Mouse (Mus musculus) bone marrow, adult 2 months (tissue): ENCODE measurements at regions not wholly inside any gene's neighbourhood (a gene's known extent, or its start where the extent isn't known, plus 50 kb on each side); places are given as distances from the start of the nearest gene placed in this dataset.

Source experiments
- H3K27ac ChIP-seq: fragments of 200-500 bp; 2 replicates; pipeline ENCODE4 v1.5.1; 2012; ENCODE audit warnings: low read depth, mild to moderate bottlenecking, control low read depth, inconsistent platforms, low read length; ENCODE audit not compliant: control insufficient read depth, poor library complexity, insufficient read depth
- H3K4me1 ChIP-seq: fragments of 200-500 bp; 2 replicates; pipeline ENCODE4 v1.6.1; 2011; ENCODE audit warnings: low read length; ENCODE audit not compliant: control insufficient read depth, insufficient read depth
- H3K4me3 ChIP-seq: fragments of 200-500 bp; replicated peaks from 2 replicates; pipeline ENCODE3; 2011; ENCODE audit warnings: mild to moderate bottlenecking, low read depth, low read length, control low read depth; ENCODE audit not compliant: control insufficient read depth
- CTCF ChIP-seq: fragments of 200-500 bp; IDR thresholded peaks from 2 replicates; pipeline ENCODE4 v1.5.1; 2011; ENCODE audit warnings: low read length, control low read depth; ENCODE audit not compliant: control insufficient read depth, insufficient read depth
- POLR2A ChIP-seq: fragments of 200-500 bp; IDR thresholded peaks from 2 replicates; pipeline ENCODE4 v1.6.1; 2011; ENCODE audit warnings: low read depth, mild to moderate bottlenecking, control low read depth, low read length, borderline replicate concordance; ENCODE audit not compliant: control insufficient read depth
- WGBS: fragments of 180-500 bp; shearing (Covaris S2); methylation state at CpG from one replicate; pipeline ENCODE4 v1.1.7; 2018; 5-methylcytosine and 5-hydroxymethylcytosine counted together

GRCm38 (mm10) chr10:61034056-61034455, 55.1 kb upstream of the Pcbd1 start:
- 47% methylated on average over 6 of the region's 6 CpGs for WGBS

DNA sequence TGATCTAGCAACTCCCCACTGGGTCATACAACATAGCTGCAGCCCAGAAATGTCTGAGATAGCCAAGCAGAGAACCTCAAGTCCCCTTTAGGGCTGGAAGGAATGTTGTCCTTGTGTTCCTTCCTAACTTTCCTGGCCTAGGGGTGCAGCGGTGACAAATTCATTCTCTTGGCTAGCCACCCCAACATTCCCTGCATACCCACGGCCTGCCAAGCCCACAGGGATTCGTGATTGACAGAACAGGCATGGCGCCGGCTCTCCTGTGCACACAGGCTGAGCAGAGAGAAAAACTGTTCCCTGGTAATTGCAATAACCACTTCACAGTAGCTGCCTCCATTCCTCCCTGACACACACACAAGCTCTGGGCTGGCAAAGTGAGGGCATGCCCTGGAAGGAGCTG, 60.5 kb upstream of the Pcbd1 start:
- Histone ChIP-seq H3K4me1 (no peaks in the 10 kb centered on the region), H3K27ac (no peak overlapping the region), H3K4me3 (no peak overlapping the region)
- no peak for TF ChIP-seq POLR2A
- no peak for TF ChIP-seq CTCF
- WGBS = 71% methylated on average over 5 of the region's 5 CpGs

More at GRCm38 (mm10) chr10:61034056-61034455, 55.1 kb upstream of the Pcbd1 start:
- no peak overlapping the region for H3K4me3 ChIP-seq
- no peak overlapping the region for H3K27ac ChIP-seq
- no peak for TF ChIP-seq POLR2A
- TF ChIP-seq CTCF = no peak
- H3K4me1 ChIP-seq = no peaks in the 10 kb centered on the region

- H3K4me1 ChIP-seq = no peaks in the 10 kb centered on the region
- no peak overlapping the region for H3K4me3 ChIP-seq
- H3K27ac ChIP-seq = no peak overlapping the region
- 41% methylated on average over 6 of the region's 6 CpGs for WGBS
- TF ChIP-seq POLR2A = no peak
- no peak for TF ChIP-seq CTCF
Observed at GRCm38 (mm10) chr10:61027215-61027614, 61.9 kb upstream of the Pcbd1 start.

DNA sequence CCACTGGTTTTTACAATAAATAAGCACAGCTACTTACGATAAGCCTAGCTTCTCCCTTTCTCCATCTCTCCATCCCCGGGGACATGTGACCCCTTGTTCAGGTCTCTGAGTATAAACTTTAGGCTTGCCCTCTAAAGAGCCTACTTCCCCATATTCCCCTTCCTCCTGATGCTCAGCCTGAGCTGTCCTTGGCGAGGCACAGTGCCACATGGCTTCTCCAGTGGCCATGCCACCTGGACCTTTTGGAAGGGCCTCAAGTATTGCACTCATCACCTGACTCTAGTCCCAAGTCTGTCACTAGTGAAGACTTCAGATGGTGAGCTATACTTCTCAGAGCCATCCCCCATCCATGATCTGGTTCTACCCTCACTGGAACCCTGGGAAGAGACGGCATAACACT, 64.1 kb upstream of the Pcbd1 start:
- H3K27ac ChIP-seq = no peak overlapping the region
- TF ChIP-seq POLR2A (no peak), CTCF (no peak)
- WGBS = 57% methylated on average over 4 of the region's 4 CpGs
- no peaks in the 10 kb centered on the region for H3K4me1 ChIP-seq
- no peak overlapping the region for H3K4me3 ChIP-seq

DNA sequence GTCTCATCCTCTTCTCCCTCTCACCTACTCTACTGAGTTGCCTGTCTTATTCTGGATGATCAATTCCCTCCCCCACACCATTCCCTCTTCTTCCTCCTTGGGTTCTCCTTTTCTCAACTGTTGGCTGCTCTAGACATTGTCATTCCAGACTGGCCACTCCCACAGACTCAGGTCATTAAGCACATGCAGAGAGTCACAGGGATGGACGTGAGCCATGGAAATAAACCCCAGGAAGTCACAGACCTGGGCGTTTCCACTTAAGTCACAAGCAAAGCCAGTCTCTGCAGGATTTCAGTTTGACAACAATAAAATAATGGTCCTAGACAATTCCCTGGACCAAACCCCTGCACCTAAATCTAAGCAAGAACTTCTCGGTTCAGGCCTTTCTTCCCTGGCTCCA, 65.0 kb upstream of the Pcbd1 start:
- no peak overlapping the region for H3K27ac ChIP-seq
- TF ChIP-seq POLR2A (no peak), CTCF (no peak)
- no peak overlapping the region for H3K4me3 ChIP-seq
- no peaks in the 10 kb centered on the region for H3K4me1 ChIP-seq
- WGBS = 49% methylated on average over 3 of the region's 3 CpGs

DNA sequence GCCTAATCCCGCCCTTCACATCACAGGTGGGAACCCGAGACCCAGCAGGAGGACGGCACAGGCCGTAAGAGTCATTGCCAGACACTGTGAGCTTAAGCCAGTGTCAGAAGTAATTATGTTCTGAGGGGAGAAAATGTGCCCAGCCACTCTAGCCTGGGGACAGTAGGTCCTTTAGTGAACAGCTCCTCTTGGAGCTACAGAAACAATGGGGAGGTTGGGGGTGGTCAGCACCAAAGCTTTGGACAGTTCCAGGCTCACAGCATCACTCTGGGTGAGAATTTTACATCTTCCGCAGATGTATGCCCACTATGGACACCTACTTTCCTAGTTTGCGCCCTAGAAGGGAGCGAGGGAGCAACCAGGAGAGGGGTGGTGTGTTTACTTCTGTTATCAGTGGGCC, 65.7 kb upstream of the Pcbd1 start:
- Histone ChIP-seq H3K27ac (no peak overlapping the region), H3K4me1 (no peaks in the 10 kb centered on the region), H3K4me3 (no peak overlapping the region)
- 33% methylated on average over 7 of the region's 7 CpGs for WGBS
- TF ChIP-seq POLR2A (no peak), CTCF (no peak)

DNA sequence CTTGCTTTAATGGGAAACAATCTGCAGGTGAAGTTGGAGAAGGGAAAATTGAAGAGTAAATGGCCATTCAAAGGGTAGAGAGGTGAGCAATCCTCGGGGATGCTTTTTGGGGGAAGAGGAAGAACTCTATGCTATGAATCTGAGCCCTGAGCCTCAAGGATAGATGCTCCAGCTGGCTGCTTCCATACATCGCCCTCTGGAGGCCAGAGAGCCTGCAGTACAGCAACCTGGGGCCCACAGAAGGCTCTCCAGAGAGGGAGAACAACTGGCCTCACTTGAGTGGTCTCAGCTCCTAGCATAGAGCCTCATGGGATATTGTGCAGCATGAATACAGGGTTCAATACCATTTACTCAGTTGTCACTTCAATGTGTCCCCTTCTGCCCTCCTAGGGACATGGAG, 69.6 kb upstream of the Pcbd1 start:
- TF ChIP-seq POLR2A (no peak), CTCF (no peak)
- Histone ChIP-seq H3K27ac (no peak overlapping the region), H3K4me1 (no peaks in the 10 kb centered on the region), H3K4me3 (no peak overlapping the region)
- WGBS = 11% methylated on average over 2 of the region's 2 CpGs

DNA sequence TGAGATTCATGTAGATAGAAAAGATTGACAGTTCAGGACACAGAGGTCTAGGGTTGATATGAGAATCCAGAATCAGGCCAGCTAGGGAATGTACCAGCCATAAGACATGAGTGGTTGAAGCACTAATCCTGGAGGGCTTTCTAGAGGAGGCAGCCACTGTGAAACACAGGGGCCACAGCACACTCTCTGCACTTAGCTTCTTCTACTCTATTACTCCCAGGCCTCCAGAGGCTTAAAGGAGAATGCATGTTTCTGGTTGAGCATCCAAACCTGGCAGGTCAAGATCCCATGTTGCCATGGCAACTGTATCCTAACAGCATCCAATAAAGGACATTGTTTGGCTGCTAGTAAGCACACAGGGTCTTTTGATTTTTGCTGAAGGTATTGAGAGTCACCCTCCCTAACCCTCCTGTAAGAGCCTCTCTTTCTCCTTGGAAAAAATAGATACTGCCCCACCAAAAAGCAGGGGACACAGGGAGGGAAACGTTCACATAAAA, 76.9 kb upstream of the Pcbd1 start:
- no peaks in the 10 kb centered on the region for H3K4me1 ChIP-seq
- H3K27ac ChIP-seq = no peak overlapping the region
- 69% methylated on average over 1 of the region's 1 CpGs for WGBS
- no peak overlapping the region for H3K4me3 ChIP-seq
- TF ChIP-seq POLR2A (no peak), CTCF (no peak)

GRCm38 (mm10) chr10:61010697-61011096, 78.4 kb upstream of the Pcbd1 start:
- TF ChIP-seq POLR2A (no peak), CTCF (no peak)
- Histone ChIP-seq H3K27ac (no peak overlapping the region), H3K4me1 (no peaks in the 10 kb centered on the region), H3K4me3 (no peak overlapping the region)
- WGBS = 56% methylated on average over 4 of the region's 4 CpGs
